Mouse (Mus musculus) stomach, embryonic 16.5 days (tissue): ENCODE measurements at regions not wholly inside any gene's neighbourhood (a gene's known extent, or its start where the extent isn't known, plus 50 kb on each side); places are given as distances from the start of the nearest gene placed in this dataset.

ENCODE experiments used
- ATAC-seq: fragments of 200-750 bp; cut with Nextera tagmentation; 2 replicates; pipeline ENCODE4 v1.8.0; 2017; ENCODE audit warnings: moderate number of reproducible peaks, moderate TSS enrichment; ENCODE audit not compliant: insufficient read depth, low FRiP score
- H3K27ac ChIP-seq: fragments of 300-500 bp; sonication (generic); 2 replicates; pipeline ENCODE4 v1.5.1; 2014; ENCODE audit warnings: low read length
- H3K27me3 ChIP-seq: fragments of 300-500 bp; sonication (generic); 2 replicates; pipeline ENCODE4 v1.6.1; 2014; ENCODE audit warnings: low read length, control low read depth, mixed read lengths; ENCODE audit not compliant: control insufficient read depth, insufficient read depth
- H3K36me3 ChIP-seq: fragments of 300-500 bp; sonication (generic); 2 replicates; pipeline ENCODE4 v1.6.1; 2014; ENCODE audit warnings: low read length; ENCODE audit not compliant: control insufficient read depth, insufficient read depth
- H3K4me1 ChIP-seq: fragments of 300-500 bp; sonication (generic); 2 replicates; pipeline ENCODE4 v1.6.1; 2014; ENCODE audit warnings: low read length, control low read depth, mixed read lengths; ENCODE audit not compliant: control insufficient read depth, insufficient read depth
- H3K4me2 ChIP-seq: fragments of 300-500 bp; sonication (generic); 2 replicates; pipeline ENCODE4 v1.6.1; 2014; ENCODE audit warnings: low read depth, low read length, mixed read lengths
- H3K4me3 ChIP-seq: fragments of 300-500 bp; sonication (generic); replicated peaks from 2 replicates; pipeline ENCODE4 v1.5.1; 2014; ENCODE audit warnings: mild to moderate bottlenecking, low read length
- H3K9ac ChIP-seq: fragments of 300-500 bp; sonication (generic); 2 replicates; pipeline ENCODE4 v1.6.1; 2014; ENCODE audit warnings: low read length
- H3K9me3 ChIP-seq: fragments of 300-500 bp; sonication (generic); replicated peaks from 2 replicates; pipeline ENCODE4 v1.6.1; 2016; ENCODE audit warnings: low read length, control low read depth; ENCODE audit not compliant: control insufficient read depth
- WGBS: fragments of 180-500 bp; shearing (Covaris S2); extraction: QIAGEN DNeasy Blood & Tissue Kit; methylation state at CpG from one replicate; pipeline ENCODE4 v1.1.7; 2014; 5-methylcytosine and 5-hydroxymethylcytosine counted together

GRCm38 (mm10) chr13:103970415-103970814 lies 50.1 kb upstream of the Erbin start:
- Histone ChIP-seq H3K4me1 (peaks cover 19% of the 10 kb centered on the region), H3K4me2 (no peak overlapping the region), H3K27me3 (no peaks in the 10 kb centered on the region), H3K36me3 (no peaks in the 10 kb centered on the region), H3K27ac (peak overlapping the region; percentile 22; the same call in 1 of the 2 replicates), H3K4me3 (no peak overlapping the region), H3K9ac (no peak overlapping the region), H3K9me3 (no peaks in the 10 kb centered on the region)
- no peak for ATAC-seq
- WGBS: 62% methylated on average over 8 of the region's 8 CpGs
